Mouse (Mus musculus) kidney, embryonic 16.5 days (tissue): ENCODE measurements at regions not wholly inside any gene's neighbourhood (a gene's known extent, or its start where the extent isn't known, plus 50 kb on each side); places are given as distances from the start of the nearest gene placed in this dataset.

Experiments used
- ATAC-seq: fragments of 200-750 bp; cut with Nextera tagmentation; 2 replicates; pipeline ENCODE4 v1.8.0; 2017; ENCODE audit warnings: moderate TSS enrichment; ENCODE audit not compliant: low FRiP score, low TSS enrichment
- H3K27ac ChIP-seq: fragments of 300-500 bp; sonication (generic); 2 replicates; pipeline ENCODE4 v1.5.1; 2014; ENCODE audit warnings: low read length
- H3K27me3 ChIP-seq: fragments of 300-500 bp; sonication (generic); 2 replicates; pipeline ENCODE4 v1.6.1; 2014; ENCODE audit warnings: low read length, control low read depth, mixed read lengths; ENCODE audit not compliant: insufficient read depth
- H3K36me3 ChIP-seq: fragments of 300-500 bp; sonication (generic); 2 replicates; pipeline ENCODE4 v1.6.1; 2014; ENCODE audit warnings: low read length, control low read depth, mixed read lengths; ENCODE audit not compliant: insufficient read depth
- H3K4me1 ChIP-seq: fragments of 300-500 bp; sonication (generic); 2 replicates; pipeline ENCODE4 v1.6.1; 2014; ENCODE audit warnings: low read length, control low read depth, mixed read lengths; ENCODE audit not compliant: insufficient read depth
- H3K4me2 ChIP-seq: fragments of 300-500 bp; sonication (generic); replicated peaks from 2 replicates; pipeline ENCODE4 v1.6.1; 2014; ENCODE audit warnings: low read depth, low read length
- H3K4me3 ChIP-seq: fragments of 300-500 bp; sonication (generic); 2 replicates; pipeline ENCODE4 v1.5.1; 2014; ENCODE audit warnings: mild to moderate bottlenecking, low read length
- H3K9ac ChIP-seq: fragments of 300-500 bp; sonication (generic); replicated peaks from 2 replicates; pipeline ENCODE4 v1.6.1; 2014; ENCODE audit warnings: low read length
- H3K9me3 ChIP-seq: fragments of 300-500 bp; sonication (generic); 2 replicates; pipeline ENCODE4 v1.6.1; 2016; ENCODE audit warnings: low read length, control low read depth
- WGBS: fragments of 180-500 bp; shearing (Covaris S2); extraction: QIAGEN DNeasy Blood & Tissue Kit; methylation state at CpG from one replicate; pipeline ENCODE4 v1.1.7; 2014; 5-methylcytosine and 5-hydroxymethylcytosine counted together

DNA sequence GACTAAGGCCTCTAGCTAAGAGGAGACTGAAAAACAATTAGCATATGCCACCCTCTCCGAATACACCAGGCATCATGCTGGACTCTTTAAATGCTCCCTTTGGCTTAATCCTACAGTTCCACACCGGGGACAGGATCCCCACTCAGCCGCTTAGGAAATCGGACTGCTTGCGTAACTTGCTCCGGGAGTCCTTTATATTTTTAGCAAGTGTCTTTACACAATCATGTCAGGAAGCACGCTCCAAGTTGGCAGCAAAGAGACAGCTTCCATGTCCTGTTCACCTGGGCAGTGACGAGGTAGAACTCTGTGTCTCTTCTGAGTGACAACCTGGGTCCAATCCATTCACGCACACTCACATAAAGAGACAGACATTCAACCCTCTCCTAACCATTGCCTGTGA, 92.4 kb upstream of the Lef1 start:
- no peak overlapping the region for H3K27ac ChIP-seq
- 87% methylated on average over 9 of the region's 9 CpGs for WGBS
- no peaks in the 10 kb centered on the region for H3K36me3 ChIP-seq
- no peak for ATAC-seq
- no peak overlapping the region for H3K4me3 ChIP-seq
- H3K9me3 ChIP-seq: no peaks in the 10 kb centered on the region
- H3K4me2 ChIP-seq: no peak overlapping the region
- no peak overlapping the region for H3K9ac ChIP-seq
- H3K27me3 ChIP-seq: no peaks in the 10 kb centered on the region
- H3K4me1 ChIP-seq: peaks cover 12% of the 10 kb centered on the region

DNA sequence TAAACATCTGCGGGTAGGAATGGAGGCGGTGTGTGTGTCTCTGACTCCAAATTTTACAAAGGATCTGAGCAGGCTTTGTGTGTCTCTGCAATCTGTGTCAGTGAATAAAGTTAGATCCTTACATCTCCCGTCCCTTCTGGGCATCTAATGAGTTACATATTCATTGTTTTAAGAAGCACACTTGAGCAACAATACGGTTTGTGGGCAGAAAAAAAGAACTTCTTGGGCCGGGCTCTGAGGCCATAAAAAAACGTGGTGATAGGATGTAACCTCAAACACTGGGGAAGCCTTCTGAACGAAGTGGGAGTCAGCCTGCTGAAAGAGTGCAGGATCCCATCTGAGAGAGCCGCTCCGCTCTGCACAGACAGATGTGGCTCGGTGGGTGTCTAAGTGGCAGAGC, 94.2 kb upstream of the Lef1 start:
- ATAC-seq: no peak

DNA sequence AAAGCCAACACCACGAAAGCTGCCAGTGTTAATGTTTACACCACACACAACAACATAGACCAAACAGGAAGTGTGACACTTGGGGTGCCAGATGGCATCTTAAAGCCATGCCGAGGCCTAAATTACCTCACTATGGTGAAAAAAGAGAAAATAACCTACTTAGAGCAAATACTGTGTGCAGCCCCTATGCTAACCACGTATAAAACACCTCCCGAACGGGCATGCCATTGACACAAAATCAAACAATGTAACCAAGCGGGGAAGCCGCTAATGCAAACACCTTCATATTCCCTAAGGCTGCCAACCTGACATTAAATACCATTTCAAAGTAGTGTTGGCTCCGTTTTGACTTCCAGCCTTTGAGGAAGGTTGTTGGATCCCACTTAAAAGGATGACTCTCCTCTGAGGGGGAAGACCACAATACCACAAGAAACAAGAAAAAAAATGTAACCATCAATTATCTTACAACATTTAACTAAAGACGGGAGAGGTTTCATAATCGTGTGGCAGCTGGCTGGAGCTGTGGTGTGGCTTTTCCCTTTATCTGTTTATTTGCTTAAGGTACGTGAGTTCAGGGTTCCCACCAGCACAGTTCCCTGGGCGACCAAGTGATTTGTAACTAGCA, 96.1 kb upstream of the Lef1 start:
- no peaks in the 10 kb centered on the region for H3K27me3 ChIP-seq
- peaks cover 8% of the 10 kb centered on the region for H3K4me1 ChIP-seq
- H3K9ac ChIP-seq: no peak overlapping the region
- no peak overlapping the region for H3K27ac ChIP-seq
- no peaks in the 10 kb centered on the region for H3K9me3 ChIP-seq
- H3K4me2 ChIP-seq: no peak overlapping the region
- no peaks in the 10 kb centered on the region for H3K36me3 ChIP-seq
- no peak overlapping the region for H3K4me3 ChIP-seq
- ATAC-seq: no peak
- 46% methylated on average over 12 of the region's 12 CpGs for WGBS

More for the DNA sequence above, 94.2 kb upstream of the Lef1 start:
- Histone ChIP-seq H3K4me1 (peaks cover 12% of the 10 kb centered on the region), H3K27me3 (no peaks in the 10 kb centered on the region), H3K4me2 (no peak overlapping the region), H3K27ac (no peak overlapping the region), H3K9ac (no peak overlapping the region), H3K36me3 (no peaks in the 10 kb centered on the region), H3K4me3 (no peak overlapping the region), H3K9me3 (no peaks in the 10 kb centered on the region)
- 42% methylated on average over 10 of the region's 10 CpGs for WGBS

DNA sequence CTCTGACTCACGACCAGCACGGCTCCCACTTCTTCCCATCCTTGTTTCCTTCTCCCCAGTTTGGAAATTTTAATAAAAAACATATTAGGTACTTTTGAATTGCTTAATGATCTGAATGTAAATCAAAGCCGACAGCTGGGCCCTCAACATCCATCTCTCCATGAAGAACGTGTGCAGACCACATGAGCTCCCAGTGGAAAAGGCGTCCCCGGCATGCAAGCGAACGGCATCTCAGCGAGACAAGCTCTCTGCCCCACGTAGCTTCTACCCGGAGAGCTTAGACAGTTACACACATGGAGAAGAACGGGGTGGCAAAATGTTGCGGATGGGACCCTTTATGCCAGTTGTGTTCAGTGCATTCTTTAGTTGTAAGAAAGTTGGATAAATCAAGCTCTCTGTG, 109.6 kb upstream of the Lef1 start:
- H3K27me3 ChIP-seq: 0 out of 2 replicates have a peak, but pooled peaks cover 3% of the 10 kb centered on the region
- no peak overlapping the region for H3K4me3 ChIP-seq
- WGBS: 83% methylated on average over 13 of the region's 13 CpGs
- H3K9me3 ChIP-seq: no peaks in the 10 kb centered on the region
- H3K4me1 ChIP-seq: no peaks in the 10 kb centered on the region
- no peaks in the 10 kb centered on the region for H3K36me3 ChIP-seq
- ATAC-seq: no peak
- H3K4me2 ChIP-seq: no peak overlapping the region
- H3K9ac ChIP-seq: no peak overlapping the region
- H3K27ac ChIP-seq: no peak overlapping the region

DNA sequence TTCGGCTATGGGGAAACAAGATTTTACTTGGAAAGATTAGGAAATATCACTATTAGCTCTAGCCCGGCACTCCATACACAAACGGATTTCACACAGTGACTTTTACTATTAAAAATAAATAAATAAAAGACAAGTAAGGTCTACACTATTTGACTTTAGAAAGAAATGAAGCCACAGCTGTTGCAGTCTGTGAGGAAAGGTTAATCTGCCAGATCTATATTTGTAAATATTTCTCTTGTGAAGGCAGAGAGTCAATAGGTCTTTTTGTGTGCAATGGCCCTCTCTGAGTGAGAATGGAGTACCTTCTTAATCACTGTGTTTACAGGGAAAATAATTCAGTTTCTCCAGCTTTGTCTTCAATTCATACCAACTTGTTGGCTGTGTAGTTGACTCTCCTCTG, 110.0 kb upstream of the Lef1 start:
- Histone ChIP-seq H3K27ac (no peak overlapping the region), H3K36me3 (no peaks in the 10 kb centered on the region), H3K4me3 (no peak overlapping the region), H3K27me3 (0 out of 2 replicates have a peak, but pooled peaks cover 3% of the 10 kb centered on the region), H3K9ac (no peak overlapping the region), H3K9me3 (no peaks in the 10 kb centered on the region), H3K4me2 (no peak overlapping the region), H3K4me1 (no peaks in the 10 kb centered on the region)
- WGBS: 53% methylated on average over 3 of the region's 3 CpGs
- no peak for ATAC-seq

DNA sequence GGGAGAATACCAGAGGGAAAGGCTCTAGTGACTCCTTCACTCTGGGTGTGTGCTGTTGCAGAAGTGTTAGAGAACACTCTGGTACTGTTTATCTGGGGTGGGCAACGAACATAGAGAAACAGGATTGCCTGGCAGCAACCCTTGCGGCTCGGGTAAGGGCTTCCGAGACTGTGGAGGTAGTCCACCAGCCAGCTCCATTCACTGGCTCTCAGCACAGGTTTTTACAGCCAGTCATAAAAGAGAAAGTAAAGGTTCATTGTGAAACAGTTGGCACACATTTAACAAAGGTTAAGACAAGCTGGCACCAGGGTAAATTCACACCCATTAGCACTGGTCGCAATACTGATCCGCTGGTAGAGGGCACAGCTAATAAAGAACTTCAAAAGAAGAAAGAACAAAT, 110.5 kb upstream of the Lef1 start:
- H3K4me2 ChIP-seq: no peak overlapping the region
- no peaks in the 10 kb centered on the region for H3K4me1 ChIP-seq
- H3K9me3 ChIP-seq: no peaks in the 10 kb centered on the region
- no peak overlapping the region for H3K27ac ChIP-seq
- no peak overlapping the region for H3K9ac ChIP-seq
- ATAC-seq: no peak
- no peaks in the 10 kb centered on the region for H3K36me3 ChIP-seq
- 0 out of 2 replicates have a peak, but pooled peaks cover 3% of the 10 kb centered on the region for H3K27me3 ChIP-seq
- WGBS: 60% methylated on average over 6 of the region's 6 CpGs
- H3K4me3 ChIP-seq: no peak overlapping the region

DNA sequence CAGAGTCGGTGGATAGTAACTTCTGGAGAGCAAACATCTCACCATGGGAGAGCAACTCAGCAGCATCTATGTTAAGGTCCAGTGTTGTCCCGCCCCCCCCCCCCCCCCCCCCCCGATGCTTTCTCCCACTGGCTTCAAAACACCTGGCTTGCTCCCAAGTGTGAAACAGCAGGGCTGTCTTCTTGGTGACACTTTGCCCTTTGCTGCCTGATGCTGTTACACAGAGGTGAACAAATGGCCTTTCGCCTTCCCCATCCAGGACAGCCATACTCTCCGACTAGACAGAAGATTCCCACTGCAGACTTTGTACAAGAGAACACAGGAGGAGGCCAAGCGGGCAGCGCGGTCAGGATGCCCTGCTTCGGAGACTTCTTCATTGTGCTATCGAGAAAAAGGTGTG, 111.8 kb upstream of the Lef1 start:
- ATAC-seq: no peak
- 17% methylated on average over 9 of the region's 10 CpGs for WGBS
- no peaks in the 10 kb centered on the region for H3K4me1 ChIP-seq

DNA sequence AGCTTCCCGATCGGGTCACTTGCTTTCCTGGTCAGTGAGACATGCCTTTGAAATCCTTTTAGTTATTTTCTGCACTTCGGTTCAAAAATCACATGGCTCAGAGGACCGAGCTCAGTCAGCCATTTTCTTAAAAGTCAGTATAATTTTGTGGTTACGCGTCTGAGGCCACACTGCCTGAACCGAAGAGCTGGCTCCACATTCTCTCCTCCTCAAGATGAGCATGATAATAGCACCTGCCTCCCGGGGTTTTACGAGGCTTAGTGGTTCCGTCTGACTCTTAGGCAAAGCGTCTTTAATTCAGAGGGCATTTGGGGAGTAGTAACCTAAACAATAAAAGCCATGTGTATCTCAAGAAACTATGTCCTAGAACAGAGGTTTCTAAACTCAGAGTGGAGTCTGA, 113.5 kb upstream of the Lef1 start:
- no peak overlapping the region for H3K4me2 ChIP-seq
- WGBS: 33% methylated on average over 11 of the region's 11 CpGs
- no peaks in the 10 kb centered on the region for H3K36me3 ChIP-seq
- H3K4me1 ChIP-seq: no peaks in the 10 kb centered on the region
- H3K27ac ChIP-seq: no peak overlapping the region
- no peaks in the 10 kb centered on the region for H3K9me3 ChIP-seq
- H3K4me3 ChIP-seq: no peak overlapping the region
- H3K9ac ChIP-seq: no peak overlapping the region
- H3K27me3 ChIP-seq: 0 out of 2 replicates have a peak, but pooled peaks cover 3% of the 10 kb centered on the region
- no peak for ATAC-seq

More for the DNA sequence above, 111.8 kb upstream of the Lef1 start:
- H3K4me3 ChIP-seq: no peak overlapping the region
- H3K9ac ChIP-seq: no peak overlapping the region
- H3K27ac ChIP-seq: no peak overlapping the region
- H3K9me3 ChIP-seq: no peaks in the 10 kb centered on the region
- H3K36me3 ChIP-seq: no peaks in the 10 kb centered on the region
- H3K27me3 ChIP-seq: 0 out of 2 replicates have a peak, but pooled peaks cover 3% of the 10 kb centered on the region
- no peak overlapping the region for H3K4me2 ChIP-seq

DNA sequence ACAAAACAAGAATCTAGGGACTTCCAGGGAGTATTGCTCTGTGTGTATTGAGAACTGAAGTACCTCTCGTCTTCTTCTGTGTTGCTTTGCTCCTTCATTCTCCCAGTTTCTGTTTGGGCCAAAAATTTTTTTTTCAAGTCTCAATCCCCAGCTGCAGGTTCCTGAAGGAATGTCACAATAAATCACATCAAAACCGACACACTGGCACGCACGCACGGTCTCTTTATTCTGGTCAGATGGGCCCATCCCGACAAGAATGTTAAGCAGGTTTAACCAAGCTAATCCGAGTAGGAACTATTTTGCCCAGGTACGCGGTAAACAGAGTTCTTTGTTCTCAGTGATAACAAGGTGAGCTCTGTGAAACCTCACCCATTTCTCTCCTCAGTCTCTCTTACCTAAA, 118.3 kb upstream of the Lef1 start:
- no peaks in the 10 kb centered on the region for H3K36me3 ChIP-seq
- H3K4me2 ChIP-seq: no peak overlapping the region
- no peaks in the 10 kb centered on the region for H3K27me3 ChIP-seq
- H3K9ac ChIP-seq: no peak overlapping the region
- H3K4me3 ChIP-seq: no peak overlapping the region
- no peak overlapping the region for H3K27ac ChIP-seq
- H3K9me3 ChIP-seq: no peaks in the 10 kb centered on the region
- H3K4me1 ChIP-seq: no peaks in the 10 kb centered on the region
- WGBS: 50% methylated on average over 9 of the region's 9 CpGs
- ATAC-seq: no peak

DNA sequence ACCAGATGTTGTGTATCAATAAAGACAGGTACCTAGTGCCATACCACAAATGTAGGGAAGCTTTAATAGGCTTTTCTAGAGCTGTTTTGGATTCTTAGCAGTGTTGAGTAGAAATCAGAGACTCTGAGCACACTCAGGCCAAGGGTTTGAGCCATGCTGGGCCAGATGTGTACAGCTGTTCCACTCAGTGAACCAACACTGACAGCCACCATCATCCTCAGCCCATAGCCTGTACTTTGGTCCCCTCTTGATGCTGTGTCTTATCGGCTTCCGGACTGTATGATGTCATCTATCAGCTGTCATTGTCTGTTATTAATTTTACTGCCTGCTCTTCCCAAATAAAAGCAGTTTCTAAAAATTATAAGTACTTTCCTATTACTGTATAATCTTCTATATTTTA, 123.6 kb upstream of the Lef1 start:
- H3K4me2 ChIP-seq: no peak overlapping the region
- no peak for ATAC-seq
- H3K27ac ChIP-seq: no peak overlapping the region
- WGBS: 82% methylated on average over 2 of the region's 2 CpGs
- H3K4me1 ChIP-seq: no peaks in the 10 kb centered on the region
- H3K9ac ChIP-seq: no peak overlapping the region
- H3K36me3 ChIP-seq: no peaks in the 10 kb centered on the region
- no peak overlapping the region for H3K4me3 ChIP-seq
- H3K9me3 ChIP-seq: no peaks in the 10 kb centered on the region
- H3K27me3 ChIP-seq: no peaks in the 10 kb centered on the region
